Mouse (Mus musculus): ENCODE data around the gene Ube4b.

DNA sequence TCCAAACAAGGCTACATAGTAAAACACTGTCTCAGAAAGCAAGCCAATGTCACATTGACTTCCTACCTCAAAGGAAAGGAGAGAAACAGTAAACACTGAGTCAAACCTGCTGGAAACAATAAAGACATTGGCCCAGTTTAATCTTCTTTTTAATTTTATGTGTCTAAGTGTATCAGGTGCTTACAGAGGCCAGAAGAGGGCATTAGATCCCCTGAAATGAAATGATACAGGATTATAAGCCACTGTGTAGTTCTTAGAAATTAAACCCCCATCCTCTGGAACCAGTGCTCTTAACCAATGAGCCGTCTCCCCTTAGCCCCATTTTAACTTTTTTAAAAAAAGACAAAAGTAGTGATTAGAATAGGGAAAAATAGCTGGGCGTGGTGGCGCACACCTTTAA lies 12.3 kb downstream of the Ube4b start:
- TF ChIP-seq POLR2A (IDR thresholded peaks at IDR 0.05; ENCODE audit: borderline replicate concordance, control insufficient read depth, low read depth, low read length) (no peak), CTCF (IDR thresholded peaks at IDR 0.05; ENCODE audit: control insufficient read depth, insufficient read depth, low read length) (no peak)
